Mouse (Mus musculus): ENCODE measurements around the gene Acadl.

- no peak for TF ChIP-seq POLR2A (IDR thresholded peaks at IDR 0.05; ENCODE audit: low read depth, low read length)
- TF ChIP-seq CTCF (IDR thresholded peaks at IDR 0.05; ENCODE audit: borderline replicate concordance, insufficient read depth, low read length), result no peak
Measured at GRCm38 (mm10) chr1:66912305-66912704, 49.2 kb upstream of the Acadl start.

Data from embryonic fibroblast, embryonic 13.5 days (primary cell).